Mouse (Mus musculus): ENCODE results near the gene Adrm1. TPM values are rescaled to one million over a fixed set of nuclear protein-coding genes. Genes with fewer than 3 reads are reported as not detected.

Gene Adrm1
- total and polyA plus RNA-seq, 3 experiments = 116 to 148 (median 127) TPM

DNA sequence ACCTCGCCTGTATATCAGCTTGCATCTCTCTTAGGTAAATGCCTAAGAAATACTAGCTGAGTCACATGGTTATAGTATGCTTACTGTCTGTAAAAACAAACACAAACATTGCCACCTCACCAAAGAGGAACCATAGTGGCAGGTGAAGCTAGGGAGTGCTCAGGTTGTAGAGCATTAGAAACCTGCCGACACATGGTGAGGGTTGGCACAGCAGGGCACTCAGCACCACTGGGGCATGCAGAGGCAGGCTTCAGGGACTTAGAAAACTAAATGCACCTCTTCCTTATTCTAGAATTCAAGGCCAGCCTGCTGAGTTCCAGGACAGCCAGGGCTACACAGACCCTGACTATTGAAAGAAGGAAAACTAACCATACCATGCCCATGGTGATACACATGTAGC is 4.4 kb upstream of the Adrm1 start:
- dilution Hi-C loops (cut with MboI; ENCODE audit: extremely low pct_ligation_motif_present, extremely low pct_unique_long_range_greater_than_20kb, low sequenced_read_pairs) = no loop called here

GRCm38 (mm10) chr2:180170151-180170805 is 1.0 kb upstream of the Adrm1 start:
- Histone ChIP-seq H3K4me3 (replicated peaks in 1 of 3; ENCODE audit: low read depth in 2 of 3, low read length in 2 of 3, poor library complexity in 1 of 3) (peak overlapping the region in 1 of 3 experiments; percentile 97), H3K79me2 (replicated peaks; ENCODE audit: control insufficient read depth, extremely low read depth, insufficient read depth, poor library complexity, severe bottlenecking) (peaks cover 22% of the 10 kb centered on the region), H3K4me1 (ENCODE audit: control insufficient read depth in 1 of 2, insufficient read depth in 2 of 2) (peaks cover 6 to 28% of the 10 kb centered on the region in 2 experiments; a peak in 3 of 4 replicates), H3K9me3 (replicated peaks; ENCODE audit: low read length) (no peaks in the 10 kb centered on the region), H3K9ac (ENCODE audit: insufficient read depth, low read depth) (no peak overlapping the region), H3K27me3 (replicated peaks) (no peaks in the 10 kb centered on the region), H3K27ac (ENCODE audit: insufficient read depth, low read depth) (no peak overlapping the region), H3K4me2 (ENCODE audit: insufficient read depth, low read depth, poor library complexity, severe bottlenecking) (peak overlapping the region; percentile 32), H3K36me3 (replicated peaks in 1 of 2; ENCODE audit: control insufficient read depth in 1 of 2, insufficient read depth in 1 of 2, low read length in 1 of 2) (peaks cover 21 to 45% of the 10 kb centered on the region in 2 experiments)
- dilution Hi-C loops (cut with MboI; ENCODE audit: extremely low pct_ligation_motif_present, extremely low pct_unique_long_range_greater_than_20kb, low sequenced_read_pairs) = no loop called here
- no peak for TF ChIP-seq ZMIZ1 (IDR thresholded peaks at IDR 0.05; ENCODE audit: low read depth, low read length)
- 0 out of 2 replicates have a peak, but pooled peaks have one; percentile 22 for TF ChIP-seq CHD1 (IDR thresholded peaks at IDR 0.05; ENCODE audit: low read depth, low read length)
- TF ChIP-seq NRF1 (IDR thresholded peaks at IDR 0.05; ENCODE audit: low read depth, low read length) = no peak
- no peak for DNase-seq (ENCODE audit: extremely low read depth)
- in situ Hi-C loops (cut with MboI; ENCODE audit: low pct_ligation_motif_present, low pct_unique_long_range_greater_than_20kb, low sequenced_read_pairs) = no loop called here

More for the DNA sequence above, 4.4 kb upstream of the Adrm1 start:
- DNase-seq (ENCODE audit: extremely low read depth) = no peak
- H3K27me3 ChIP-seq (replicated peaks) = no peaks in the 10 kb centered on the region
- no peak overlapping the region for H3K4me2 ChIP-seq (ENCODE audit: insufficient read depth, low read depth, poor library complexity, severe bottlenecking)
- no peaks in the 10 kb centered on the region for H3K9me3 ChIP-seq (replicated peaks; ENCODE audit: low read length)
- H3K27ac ChIP-seq (ENCODE audit: insufficient read depth, low read depth) = no peak overlapping the region
- peaks cover 3 to 9% of the 10 kb centered on the region in 2 experiments; a peak in 3 of 4 replicates for H3K4me1 ChIP-seq (ENCODE audit: control insufficient read depth in 1 of 2, insufficient read depth in 2 of 2)
- no peak overlapping the region for H3K9ac ChIP-seq (ENCODE audit: insufficient read depth, low read depth)
- peaks cover 4% of the 10 kb centered on the region for H3K79me2 ChIP-seq (replicated peaks; ENCODE audit: control insufficient read depth, extremely low read depth, insufficient read depth, poor library complexity, severe bottlenecking)
- no peak for TF ChIP-seq MYC (IDR thresholded peaks at IDR 0.05; ENCODE audit: low read depth, low read length)
- TF ChIP-seq NRF1 (IDR thresholded peaks at IDR 0.05; ENCODE audit: low read depth, low read length) = no peak
- no peak for TF ChIP-seq KAT2A (IDR thresholded peaks at IDR 0.05; ENCODE audit: insufficient replicate concordance, low read length)
- no peak for TF ChIP-seq USF1 (IDR thresholded peaks at IDR 0.05; ENCODE audit: low read depth, low read length)
- no peak for TF ChIP-seq CHD1 (IDR thresholded peaks at IDR 0.05; ENCODE audit: low read depth, low read length)
- no peak for TF ChIP-seq ZNF384 (IDR thresholded peaks at IDR 0.05; ENCODE audit: low read depth, low read length)
- no peak for TF ChIP-seq ZKSCAN1 (IDR thresholded peaks at IDR 0.05; ENCODE audit: borderline replicate concordance, low read depth, low read length)
- TF ChIP-seq UBTF (IDR thresholded peaks at IDR 0.05; ENCODE audit: low read depth, low read length) = no peak
- no peak for TF ChIP-seq ZMIZ1 (IDR thresholded peaks at IDR 0.05; ENCODE audit: low read depth, low read length)
- H3K4me3 ChIP-seq (replicated peaks in 1 of 3; ENCODE audit: low read depth in 2 of 3, low read length in 2 of 3, poor library complexity in 1 of 3) = no peak overlapping the region
- H3K36me3 ChIP-seq (replicated peaks in 1 of 2; ENCODE audit: control insufficient read depth in 1 of 2, insufficient read depth in 1 of 2, low read length in 1 of 2) = peaks cover 11 to 45% of the 10 kb centered on the region in 2 experiments
- in situ Hi-C loops (cut with MboI; ENCODE audit: low pct_ligation_motif_present, low pct_unique_long_range_greater_than_20kb, low sequenced_read_pairs) = no loop called here

DNA sequence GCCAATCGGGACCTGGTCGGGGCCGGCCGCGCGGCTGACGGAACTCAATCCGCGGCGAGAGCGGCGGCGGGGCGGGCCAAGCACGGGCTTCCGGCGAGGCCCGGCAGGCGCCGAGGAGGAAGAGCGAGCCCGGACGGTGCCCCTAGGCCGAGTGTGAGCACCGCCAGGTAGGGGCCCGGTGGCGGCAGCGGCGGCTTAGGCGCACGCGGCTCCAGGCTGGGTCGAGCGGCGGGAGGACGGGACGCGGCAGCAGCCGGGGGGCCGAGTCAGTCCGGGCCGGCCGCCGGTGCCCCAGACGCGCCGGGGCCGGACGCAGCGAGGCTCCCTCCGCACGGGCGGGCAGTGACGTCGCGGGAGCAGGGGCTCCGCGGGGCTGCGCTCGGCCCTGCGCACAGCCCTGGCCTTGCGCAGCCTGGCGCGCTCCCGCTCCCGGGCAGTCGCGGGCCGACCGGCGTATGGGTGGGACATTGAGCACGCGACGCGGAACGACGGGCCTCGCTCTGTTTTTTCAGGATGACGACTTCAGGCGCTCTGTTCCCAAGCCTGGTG is 311 bp downstream of the Adrm1 start:
- H3K27me3 ChIP-seq (replicated peaks) = no peaks in the 10 kb centered on the region
- H3K36me3 ChIP-seq (replicated peaks in 1 of 2; ENCODE audit: control insufficient read depth in 1 of 2, insufficient read depth in 1 of 2, low read length in 1 of 2) = peaks cover 33 to 51% of the 10 kb centered on the region in 2 experiments
- DNase-seq (ENCODE audit: extremely low read depth) = peak; percentile 11
- no peak overlapping the region for H3K4me2 ChIP-seq (ENCODE audit: insufficient read depth, low read depth, poor library complexity, severe bottlenecking)
- peak overlapping the region; percentile 85 to 97 (median 97) for H3K4me3 ChIP-seq (replicated peaks in 1 of 3; ENCODE audit: low read depth in 2 of 3, low read length in 2 of 3, poor library complexity in 1 of 3)
- peak; percentile 62 for TF ChIP-seq NRF1 (IDR thresholded peaks at IDR 0.05; ENCODE audit: low read depth, low read length)
- peak; percentile 73; the same call in 1 of the 2 replicates for TF ChIP-seq NELFE (IDR thresholded peaks at IDR 0.05; ENCODE audit: low read depth, low read length)
- TF ChIP-seq RCOR1 (conservative IDR thresholded peaks at IDR 0.05; ENCODE audit: low read depth, low read length) = no peak
- peak; percentile 14; the same call in 1 of the 2 replicates for TF ChIP-seq TCF12 (IDR thresholded peaks at IDR 0.05; ENCODE audit: low read depth, low read length)
- TF ChIP-seq POLR2A (IDR thresholded peaks at IDR 0.05; ENCODE audit: low read depth, low read length) = peak; percentile 87; the same call in 1 of the 2 replicates
- no peak for TF ChIP-seq PAX5 (IDR thresholded peaks at IDR 0.05; ENCODE audit: low read length)
- TF ChIP-seq BHLHE40 (IDR thresholded peaks at IDR 0.05; ENCODE audit: low read depth, low read length) = peak; percentile 8; the same call in 1 of the 2 replicates
- 0 out of 2 replicates have a peak, but pooled peaks have one; percentile 28 for TF ChIP-seq CHD2 (IDR thresholded peaks at IDR 0.05; ENCODE audit: low read length)
- in situ Hi-C loops (cut with MboI; ENCODE audit: low pct_ligation_motif_present, low pct_unique_long_range_greater_than_20kb, low sequenced_read_pairs) (no loop called here), dilution Hi-C loops (cut with MboI; ENCODE audit: extremely low pct_ligation_motif_present, extremely low pct_unique_long_range_greater_than_20kb, low sequenced_read_pairs) (no loop called here)
- peak overlapping the region; percentile 97 for H3K9ac ChIP-seq (ENCODE audit: insufficient read depth, low read depth)
- H3K27ac ChIP-seq (ENCODE audit: insufficient read depth, low read depth) = peak overlapping the region; percentile 63
- peaks cover 6 to 28% of the 10 kb centered on the region in 2 experiments; a peak in 3 of 4 replicates for H3K4me1 ChIP-seq (ENCODE audit: control insufficient read depth in 1 of 2, insufficient read depth in 2 of 2)
- no peaks in the 10 kb centered on the region for H3K9me3 ChIP-seq (replicated peaks; ENCODE audit: low read length)
- peaks cover 22% of the 10 kb centered on the region for H3K79me2 ChIP-seq (replicated peaks; ENCODE audit: control insufficient read depth, extremely low read depth, insufficient read depth, poor library complexity, severe bottlenecking)
